Mouse (Mus musculus) stomach, postnatal 0 days (tissue): ENCODE measurements around the gene Clec16a. TPM values are rescaled to one million over a fixed set of nuclear protein-coding genes. Genes with fewer than 3 reads are reported as not detected.

Source experiments
- ATAC-seq: fragments of 200-750 bp; cut with Nextera tagmentation; 2 replicates; pipeline ENCODE4 v1.8.0; 2017; ENCODE audit not compliant: low FRiP score, low TSS enrichment
- DNase-seq: peaks from one replicate; pipeline ENCODE4 v3.0.0-alpha.2; 2016; ENCODE audit warnings: low spot score
- H3K27ac ChIP-seq: fragments of 300-500 bp; sonication (generic); replicated peaks from 2 replicates; pipeline ENCODE4 v1.5.1; 2014; ENCODE audit warnings: mild to moderate bottlenecking, control low read depth
- H3K27me3 ChIP-seq: fragments of 300-500 bp; sonication (generic); 2 replicates; pipeline ENCODE4 v1.6.1; 2014; ENCODE audit warnings: low read length; ENCODE audit not compliant: control insufficient read depth, insufficient read depth
- H3K36me3 ChIP-seq: fragments of 300-500 bp; sonication (generic); 2 replicates; pipeline ENCODE4 v1.6.1; 2014; ENCODE audit warnings: low read length, mixed read lengths; ENCODE audit not compliant: control insufficient read depth, insufficient read depth
- H3K4me1 ChIP-seq: fragments of 300-500 bp; sonication (generic); replicated peaks from 2 replicates; pipeline ENCODE4 v1.6.1; 2014; ENCODE audit warnings: antibody characterized with exemption; ENCODE audit not compliant: control insufficient read depth, insufficient read depth
- H3K4me2 ChIP-seq: fragments of 300-500 bp; sonication (generic); replicated peaks from 2 replicates; pipeline ENCODE4 v1.6.1; 2014; ENCODE audit warnings: low read depth, mild to moderate bottlenecking, control low read depth, moderate library complexity
- H3K4me3 ChIP-seq: fragments of 300-500 bp; sonication (generic); 2 replicates; pipeline ENCODE4 v1.5.1; 2014; ENCODE audit warnings: low read depth, low read length, control low read depth
- H3K9ac ChIP-seq: fragments of 300-500 bp; sonication (generic); 2 replicates; pipeline ENCODE4 v1.6.1; 2014; ENCODE audit warnings: mild to moderate bottlenecking, low read length, control low read depth, mixed read lengths
- H3K9me3 ChIP-seq: fragments of 300-500 bp; sonication (generic); 2 replicates; pipeline ENCODE4 v1.6.1; 2016; ENCODE audit warnings: low read length; ENCODE audit not compliant: control insufficient read depth
- CTCF ChIP-seq: IDR thresholded peaks from 2 replicates; pipeline ENCODE4 v1.5.1; 2016; ENCODE audit warnings: antibody characterized with exemption, low read depth, mild to moderate bottlenecking, moderate library complexity
- EP300 ChIP-seq: optimal IDR thresholded peaks from 2 replicates; pipeline ENCODE3; 2016; ENCODE audit warnings: antibody characterized with exemption
- WGBS: fragments of 180-500 bp; shearing (Covaris S2); extraction: QIAGEN DNeasy Blood & Tissue Kit; methylation state at CpG from one replicate; pipeline ENCODE4 v1.1.7; 2014; 5-methylcytosine and 5-hydroxymethylcytosine counted together
- polyA plus RNA-seq: library from polyadenylated mRNA; unstranded; fragments of >200 nt; fragmentation: Nextera tagmentation; extraction: Ambion mirVana; gene quantifications from 2 replicates; pipeline ENCODE4 v1.2.1, GENCODE M21; 2015

The Clec16a gene
- polyA plus RNA-seq, 1 experiment from 2014 or later = 28.1 TPM

DNA sequence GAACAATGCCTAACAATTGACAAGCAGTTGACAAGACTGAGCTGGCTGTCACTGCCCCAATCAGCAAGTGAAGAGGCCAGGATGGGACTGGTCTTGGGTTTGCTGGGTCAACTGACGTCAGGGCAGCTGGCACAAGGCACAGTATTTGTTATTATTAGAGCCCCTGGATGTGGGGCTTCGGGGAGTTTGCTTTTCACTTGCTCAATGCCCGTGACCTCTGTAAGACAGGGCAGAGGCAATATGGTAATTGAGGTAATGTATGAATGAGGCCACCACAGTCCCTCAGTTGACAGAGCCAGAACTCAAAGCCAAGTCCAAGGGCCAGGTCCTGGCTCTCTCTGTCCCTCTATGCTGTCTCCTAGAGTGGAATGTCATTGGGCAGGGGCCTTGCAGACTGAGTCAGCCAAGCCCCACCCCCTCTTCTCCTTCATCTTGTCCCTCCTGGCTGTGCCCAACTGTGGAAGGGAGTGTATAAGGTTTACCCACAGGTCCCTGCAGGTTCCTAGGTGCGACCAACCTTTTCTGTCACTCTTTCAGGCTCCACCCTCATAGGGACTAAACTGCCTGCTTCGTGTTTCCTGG, 232.5 kb downstream of the Clec16a start:
- ATAC-seq = no peak
- WGBS = 59% methylated on average over 5 of the region's 5 CpGs
- Histone ChIP-seq H3K36me3 (no peaks in the 10 kb centered on the region), H3K4me2 (no peak overlapping the region), H3K27ac (no peak overlapping the region), H3K4me1 (peaks cover 8% of the 10 kb centered on the region; the same call in 1 of the 2 replicates), H3K4me3 (no peak overlapping the region), H3K27me3 (no peaks in the 10 kb centered on the region), H3K9me3 (no peaks in the 10 kb centered on the region), H3K9ac (no peak overlapping the region)
- DNase-seq = no peak
- TF ChIP-seq CTCF (no peak), EP300 (no peak)

- H3K9ac ChIP-seq = 0 out of 2 replicates have a peak overlapping the region, but pooled peaks have one; percentile 4
- no peak for TF ChIP-seq EP300
- H3K27ac ChIP-seq = 0 out of 2 replicates have a peak overlapping the region, but pooled peaks have one; percentile 24
- no peaks in the 10 kb centered on the region for H3K36me3 ChIP-seq
- H3K4me2 ChIP-seq = no peak overlapping the region
- H3K27me3 ChIP-seq = no peaks in the 10 kb centered on the region
- peaks cover 11% of the 10 kb centered on the region; the same call in 1 of the 2 replicates for H3K4me1 ChIP-seq
- no peaks in the 10 kb centered on the region for H3K9me3 ChIP-seq
- H3K4me3 ChIP-seq = no peak overlapping the region
- ATAC-seq = no peak
- no peak for DNase-seq
- WGBS = 54% methylated on average over 5 of the region's 5 CpGs
These were observed 235.5 kb downstream of the Clec16a start for GRCm38 (mm10) chr16:10780631-10781120.

- H3K27ac ChIP-seq = no peak overlapping the region
- H3K4me3 ChIP-seq = no peak overlapping the region
- 44% methylated on average over 9 of the region's 9 CpGs for WGBS
- DNase-seq (no peak), ATAC-seq (no peak)
- H3K4me1 ChIP-seq = peaks cover 15% of the 10 kb centered on the region
- no peak for TF ChIP-seq EP300
- no peak for TF ChIP-seq CTCF
- H3K36me3 ChIP-seq = no peaks in the 10 kb centered on the region
- H3K9ac ChIP-seq = no peak overlapping the region
- H3K4me2 ChIP-seq = no peak overlapping the region; the same call in none of the 2 replicates
- H3K9me3 ChIP-seq = no peaks in the 10 kb centered on the region
- H3K27me3 ChIP-seq = no peaks in the 10 kb centered on the region
These were observed 236.8 kb downstream of the Clec16a start for GRCm38 (mm10) chr16:10781862-10782371.

DNA sequence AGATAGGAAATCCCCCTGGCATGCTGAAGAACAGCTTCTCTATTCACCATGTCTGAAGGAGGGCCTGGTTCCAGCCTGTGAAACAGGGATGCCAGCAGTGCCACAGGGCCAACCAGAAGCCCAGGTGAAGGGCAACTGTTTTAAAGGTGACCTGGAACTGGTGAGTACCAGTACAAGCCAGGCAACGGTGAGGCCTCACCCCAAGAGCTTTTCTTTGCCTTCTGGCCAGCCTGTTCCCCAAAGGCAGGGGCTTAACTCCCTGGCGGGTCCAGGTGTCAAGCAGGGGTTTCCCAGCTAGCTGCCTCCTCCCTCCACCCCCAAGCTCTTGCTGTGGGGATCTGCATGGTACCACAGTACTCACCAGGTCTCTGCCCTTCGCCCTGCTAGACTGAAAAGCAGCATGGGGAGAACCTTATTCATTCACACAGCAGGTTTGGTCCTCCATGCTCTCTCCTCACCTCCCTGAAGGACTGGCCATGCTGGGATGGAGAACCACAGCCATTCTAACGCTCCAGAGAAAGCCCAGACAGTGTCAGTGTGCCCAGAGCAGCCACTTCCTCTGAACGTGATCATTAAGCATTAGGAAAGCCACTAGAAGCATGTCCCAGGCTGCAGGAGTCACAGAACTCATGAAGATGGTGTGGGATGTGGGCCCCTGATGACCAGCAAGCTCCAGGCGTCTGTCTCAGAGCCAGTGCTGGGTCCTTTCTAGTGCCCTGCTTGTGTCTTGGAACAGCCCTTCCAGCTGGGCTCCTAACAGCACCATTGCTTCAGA, 237.4 kb downstream of the Clec16a start:
- ATAC-seq (no peak), DNase-seq (no peak)
- 48% methylated on average over 6 of the region's 6 CpGs for WGBS
- H3K27ac ChIP-seq = 0 out of 2 replicates have a peak overlapping the region, but pooled peaks have one; percentile 30
- H3K4me2 ChIP-seq = peak overlapping the region; percentile 96
- no peaks in the 10 kb centered on the region for H3K9me3 ChIP-seq
- H3K9ac ChIP-seq = peak overlapping the region; percentile 31; the same call in 1 of the 2 replicates
- H3K27me3 ChIP-seq = no peaks in the 10 kb centered on the region
- no peaks in the 10 kb centered on the region for H3K36me3 ChIP-seq
- no peak overlapping the region for H3K4me3 ChIP-seq
- TF ChIP-seq CTCF = no peak
- TF ChIP-seq EP300 = no peak
- H3K4me1 ChIP-seq = peaks cover 15% of the 10 kb centered on the region

- no peak for TF ChIP-seq EP300
- no peak for TF ChIP-seq CTCF
- Histone ChIP-seq H3K4me2 (peak overlapping the region; percentile 96), H3K4me3 (peak overlapping the region; percentile 18), H3K9me3 (no peaks in the 10 kb centered on the region), H3K27me3 (no peaks in the 10 kb centered on the region), H3K4me1 (peaks cover 15% of the 10 kb centered on the region), H3K36me3 (no peaks in the 10 kb centered on the region), H3K27ac (0 out of 2 replicates have a peak overlapping the region, but pooled peaks have one; percentile 30), H3K9ac (0 out of 2 replicates have a peak overlapping the region, but pooled peaks have one; percentile 31)
- ATAC-seq (no peak), DNase-seq (no peak)
- 5% methylated on average over 1 of the region's 1 CpGs for WGBS
These were observed 238.0 kb downstream of the Clec16a start for GRCm38 (mm10) chr16:10783152-10783434.
